Mouse (Mus musculus) CH12.LX (cell line): ENCODE results near the gene Tes3-ps.

Experiments
- BHLHE40 ChIP-seq: IDR thresholded peaks from 2 replicates; pipeline ENCODE4 v1.6.1; 2011; ENCODE audit warnings: mild to moderate bottlenecking, low read depth, low read length, improper control_type of control experiment
- CTCF ChIP-seq, 2 experiments: IDR thresholded peaks in 1 of 2; conservative IDR thresholded peaks in 1 of 2; 2 replicates each; pipeline ENCODE4 v1.5.1; 2011 to 2012; ENCODE audit warnings: low read depth in 2 of 2, low read length in 2 of 2, improper control_type of control experiment in 1 of 2, inconsistent platforms in 1 of 2, mild to moderate bottlenecking in 1 of 2, moderate library complexity in 1 of 2
- EP300 ChIP-seq: IDR thresholded peaks from 2 replicates; pipeline ENCODE4 v1.6.1; 2011; ENCODE audit warnings: low read length, improper control_type of control experiment
- MAX ChIP-seq: IDR thresholded peaks from 2 replicates; pipeline ENCODE4 v1.6.1; 2011; ENCODE audit warnings: low read length, improper control_type of control experiment
- PAX5 ChIP-seq: IDR thresholded peaks from 2 replicates; pipeline ENCODE4 v1.6.1; 2012; ENCODE audit warnings: low read length, inconsistent platforms, mixed read lengths
- POLR2A ChIP-seq: IDR thresholded peaks from 2 replicates; pipeline ENCODE4 v1.6.1; 2011; ENCODE audit warnings: low read depth, mild to moderate bottlenecking, improper control_type of control experiment, low read length
- RAD21 ChIP-seq: IDR thresholded peaks from 2 replicates; pipeline ENCODE4 v1.6.1; 2011; ENCODE audit warnings: low read depth, mild to moderate bottlenecking, low read length, improper control_type of control experiment, moderate library complexity
- RCOR1 ChIP-seq: conservative IDR thresholded peaks from 2 replicates; pipeline ENCODE4 v1.6.1; 2012; ENCODE audit warnings: low read depth, mild to moderate bottlenecking, inconsistent platforms, low read length, improper control_type of control experiment
- ZC3H11A ChIP-seq: IDR thresholded peaks from 2 replicates; pipeline ENCODE4 v1.6.1; 2012; ENCODE audit warnings: low read depth, mild to moderate bottlenecking, inconsistent platforms, low read length, improper control_type of control experiment
- ZNF384 ChIP-seq: IDR thresholded peaks from 2 replicates; pipeline ENCODE4 v1.6.1; 2012; ENCODE audit warnings: low read depth, low read length, improper control_type of control experiment, inconsistent platforms

DNA sequence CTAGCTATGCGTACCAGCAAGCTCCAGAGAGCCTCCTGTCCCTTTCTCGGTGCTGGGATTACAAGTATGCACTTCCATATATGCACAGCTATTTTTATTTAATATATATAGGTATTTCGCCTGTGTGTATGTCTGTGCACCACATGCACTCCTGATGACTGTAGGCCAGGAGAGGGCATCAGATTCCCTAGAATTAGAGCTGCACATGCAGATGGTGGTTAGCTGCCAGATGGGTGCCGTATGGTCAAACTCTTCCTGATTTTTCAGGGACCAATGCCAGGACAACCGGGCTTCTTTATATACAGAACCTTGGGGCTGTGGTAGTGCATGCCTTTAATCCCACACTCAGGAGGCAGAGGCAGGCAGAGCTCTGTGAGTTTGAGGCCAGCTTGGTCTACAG, 24.1 kb upstream of the Tes3-ps start:
- TF ChIP-seq CTCF (conservative IDR thresholded peaks at IDR 0.05 in 1 of 2, IDR thresholded peaks at IDR 0.05 in 1 of 2; ENCODE audit: low read depth in 2 of 2, low read length in 2 of 2) (no peak), ZC3H11A (no peak), BHLHE40 (no peak), EP300 (no peak), PAX5 (no peak), RCOR1 (no peak), ZNF384 (no peak), MAX (no peak), RAD21 (no peak), POLR2A (no peak)
